Mouse (Mus musculus) liver, embryonic 16.5 days (tissue): Measurements from ENCODE around the gene Cnih4. TPM values are rescaled to one million over a fixed set of nuclear protein-coding genes. Genes with fewer than 3 reads are reported as not detected.

Source experiments
- ATAC-seq: fragments of 200-750 bp; cut with Nextera tagmentation; 2 replicates; pipeline ENCODE4 v1.8.0; 2017; ENCODE audit warnings: low read depth, mild to moderate bottlenecking, moderate number of reproducible peaks, moderate library complexity
- H3K27ac ChIP-seq: fragments of 300-500 bp; sonication (generic); 2 replicates; pipeline ENCODE4 v1.5.1; 2014; ENCODE audit warnings: mild to moderate bottlenecking, low read length
- H3K27me3 ChIP-seq: fragments of 300-500 bp; sonication (generic); 2 replicates; pipeline ENCODE4 v1.6.1; 2014; ENCODE audit warnings: low read depth, low read length, mixed read lengths; ENCODE audit not compliant: control insufficient read depth, insufficient read depth
- H3K36me3 ChIP-seq: fragments of 300-500 bp; sonication (generic); 2 replicates; pipeline ENCODE4 v1.6.1; 2014; ENCODE audit warnings: mild to moderate bottlenecking; ENCODE audit not compliant: control insufficient read depth, insufficient read depth
- H3K4me1 ChIP-seq: fragments of 300-500 bp; sonication (generic); 2 replicates; pipeline ENCODE4 v1.6.1; 2014; ENCODE audit warnings: low read depth, low read length, mixed read lengths; ENCODE audit not compliant: control insufficient read depth
- H3K4me2 ChIP-seq: fragments of 300-500 bp; sonication (generic); 2 replicates; pipeline ENCODE4 v1.6.1; 2014; ENCODE audit warnings: low read depth, low read length, mixed read lengths
- H3K4me3 ChIP-seq: fragments of 300-500 bp; sonication (generic); 2 replicates; pipeline ENCODE4 v1.5.1; 2014; ENCODE audit warnings: low read depth, mild to moderate bottlenecking, low read length
- H3K9ac ChIP-seq: fragments of 300-500 bp; sonication (generic); 2 replicates; pipeline ENCODE4 v1.6.1; 2014; ENCODE audit warnings: low read depth, low read length
- H3K9me3 ChIP-seq: fragments of 300-500 bp; sonication (generic); replicated peaks from 2 replicates; pipeline ENCODE4 v1.6.1; 2016; ENCODE audit warnings: low read length; ENCODE audit not compliant: control insufficient read depth
- WGBS: fragments of 180-500 bp; shearing (Covaris S2); extraction: QIAGEN DNeasy Blood & Tissue Kit; methylation state at CpG from one replicate; pipeline ENCODE4 v1.1.7; 2014; ENCODE audit not compliant: insufficient replicate concordance; 5-methylcytosine and 5-hydroxymethylcytosine counted together
- polyA plus RNA-seq: library from polyadenylated mRNA; unstranded; fragments of >200 nt; fragmentation: Nextera tagmentation; extraction: Ambion mirVana; gene quantifications from 2 replicates; pipeline ENCODE4 v1.2.1, GENCODE M21; 2015

The Cnih4 gene
- polyA plus RNA-seq, 1 experiment from 2014 or later, result 45.5 TPM

DNA sequence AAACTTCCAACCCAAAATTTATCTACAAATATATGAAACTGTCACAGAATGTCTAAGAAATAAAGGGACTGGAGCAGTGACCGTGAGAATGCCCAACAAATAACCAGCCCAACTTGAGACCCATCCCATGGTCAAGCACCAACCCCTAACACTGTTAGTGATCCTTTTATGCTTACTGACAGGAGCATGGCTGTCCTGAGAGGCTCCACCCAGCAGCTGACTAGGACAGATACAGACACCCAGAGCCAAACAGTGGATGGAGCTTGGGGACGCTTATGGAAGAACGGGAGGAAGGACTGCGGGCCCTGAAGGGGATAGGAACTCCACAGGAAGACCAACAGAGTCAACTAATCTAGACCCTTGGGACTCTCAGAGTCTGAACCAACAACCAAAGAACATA, 44.4 kb downstream of the Cnih4 start:
- 0 out of 2 replicates have a peak, but pooled peaks have one; percentile 30 for ATAC-seq
- 46% methylated on average over 4 of the region's 4 CpGs for WGBS
- no peak overlapping the region for H3K27ac ChIP-seq
- peaks cover 4% of the 10 kb centered on the region; the same call in 1 of the 2 replicates for H3K4me1 ChIP-seq
- no peaks in the 10 kb centered on the region for H3K9me3 ChIP-seq
- H3K4me2 ChIP-seq, result no peak overlapping the region
- H3K4me3 ChIP-seq, result no peak overlapping the region
- H3K36me3 ChIP-seq, result peaks cover 86% of the 10 kb centered on the region
- H3K9ac ChIP-seq, result no peak overlapping the region
- no peaks in the 10 kb centered on the region for H3K27me3 ChIP-seq

- no peaks in the 10 kb centered on the region for H3K27me3 ChIP-seq
- ATAC-seq, result no peak
Measured at GRCm38 (mm10) chr1:181199446-181199845, 55.0 kb downstream of the Cnih4 start.

GRCm38 (mm10) chr1:181210147-181210546, 65.7 kb downstream of the Cnih4 start:
- no peak for ATAC-seq
- H3K9ac ChIP-seq, result peak overlapping the region; percentile 100
- peak overlapping the region; percentile 66 for H3K4me2 ChIP-seq
- peak overlapping the region; percentile 98 for H3K4me3 ChIP-seq
- H3K27ac ChIP-seq, result peak overlapping the region; percentile 99
- H3K36me3 ChIP-seq, result peaks cover 30% of the 10 kb centered on the region
- no peaks in the 10 kb centered on the region for H3K27me3 ChIP-seq
- no peaks in the 10 kb centered on the region for H3K9me3 ChIP-seq
- WGBS, result 3% methylated on average over 4 of the region's 4 CpGs
- H3K4me1 ChIP-seq, result peaks cover 28% of the 10 kb centered on the region

More at GRCm38 (mm10) chr1:181199446-181199845, 55.0 kb downstream of the Cnih4 start:
- WGBS, result 90% methylated on average over 4 of the region's 4 CpGs
- H3K27ac ChIP-seq, result no peak overlapping the region
- H3K9me3 ChIP-seq, result no peaks in the 10 kb centered on the region
- H3K4me1 ChIP-seq, result no peaks in the 10 kb centered on the region
- peaks cover 85% of the 10 kb centered on the region for H3K36me3 ChIP-seq
- no peak overlapping the region for H3K4me3 ChIP-seq
- no peak overlapping the region for H3K9ac ChIP-seq
- no peak overlapping the region for H3K4me2 ChIP-seq

GRCm38 (mm10) chr1:181210601-181211402, 66.3 kb downstream of the Cnih4 start:
- H3K27ac ChIP-seq, result peak overlapping the region; percentile 99
- H3K4me1 ChIP-seq, result peaks cover 33% of the 10 kb centered on the region
- H3K9ac ChIP-seq, result peak overlapping the region; percentile 100
- H3K9me3 ChIP-seq, result no peaks in the 10 kb centered on the region
- H3K4me2 ChIP-seq, result peak overlapping the region; percentile 66
- peak overlapping the region; percentile 98 for H3K4me3 ChIP-seq
- H3K36me3 ChIP-seq, result peaks cover 23% of the 10 kb centered on the region
- WGBS, result under 1% methylated on average over 55 of the region's 56 CpGs
- peak; percentile 27 for ATAC-seq
- H3K27me3 ChIP-seq, result no peaks in the 10 kb centered on the region

- H3K9ac ChIP-seq, result peak overlapping the region; percentile 100
- H3K9me3 ChIP-seq, result no peaks in the 10 kb centered on the region
- no peaks in the 10 kb centered on the region for H3K27me3 ChIP-seq
- ATAC-seq, result peak; percentile 6
- WGBS, result 0% methylated on average over 22 of the region's 72 CpGs
- H3K36me3 ChIP-seq, result peaks cover 18% of the 10 kb centered on the region
- H3K4me2 ChIP-seq, result peak overlapping the region; percentile 66
- H3K4me3 ChIP-seq, result peak overlapping the region; percentile 98
- H3K27ac ChIP-seq, result peak overlapping the region; percentile 99
- H3K4me1 ChIP-seq, result peaks cover 35% of the 10 kb centered on the region
Measured at GRCm38 (mm10) chr1:181211403-181211919, 67.0 kb downstream of the Cnih4 start.

- H3K27me3 ChIP-seq, result no peaks in the 10 kb centered on the region
- H3K4me1 ChIP-seq, result peaks cover 39% of the 10 kb centered on the region
- no peaks in the 10 kb centered on the region for H3K9me3 ChIP-seq
- ATAC-seq, result peak; percentile 74
- peak within 1 kb of the TSS; percentile 100 for H3K9ac ChIP-seq
- under 1% methylated on average over 54 of the region's 54 CpGs for WGBS
- peaks cover 12% of the 10 kb centered on the region for H3K36me3 ChIP-seq
- peak within 1 kb of the TSS; percentile 99 for H3K27ac ChIP-seq
- peak within 1 kb of the TSS; percentile 92 for H3K4me2 ChIP-seq
- H3K4me3 ChIP-seq, result peak within 1 kb of the TSS; percentile 98
Measured at GRCm38 (mm10) chr1:181211920-181212633, 67.6 kb downstream of the Cnih4 start, which contains the start of gene Wdr26. Wdr26 (minus strand) TSS chr1:181212001.

DNA sequence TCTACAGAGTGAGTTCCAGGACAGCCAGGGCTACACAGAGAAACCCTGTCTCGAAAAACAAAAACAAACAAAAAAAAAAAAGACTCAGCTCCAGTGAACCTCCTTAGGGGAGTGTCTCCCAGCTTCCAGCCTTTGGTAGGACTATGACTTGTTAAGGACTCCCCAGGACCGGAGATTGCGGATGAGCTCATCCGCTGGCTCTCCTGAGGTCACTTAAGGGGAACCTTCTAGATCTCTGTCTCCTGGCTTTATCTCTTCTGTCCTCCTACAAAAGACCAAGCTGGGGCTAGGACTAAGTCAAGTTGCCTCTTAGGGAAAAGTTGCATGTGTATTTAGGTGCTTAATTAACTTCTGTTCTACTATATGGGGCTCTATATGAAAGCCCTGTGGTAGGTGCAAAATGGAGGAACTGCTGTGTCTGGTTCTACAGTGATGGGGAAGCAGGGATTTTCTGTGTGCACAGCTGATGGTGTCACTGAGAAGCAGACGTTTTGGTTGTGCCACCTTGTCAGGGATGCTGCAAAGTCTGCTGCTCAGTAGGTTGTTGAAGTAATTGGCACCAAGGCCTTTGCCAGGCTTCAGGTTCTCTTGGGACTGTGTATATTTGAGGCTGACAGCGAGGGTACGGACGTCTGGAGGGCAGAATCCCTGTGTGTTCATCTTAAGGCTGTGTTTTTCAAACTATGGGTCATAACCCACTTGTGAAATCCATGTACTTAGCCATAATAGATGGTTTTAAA, 70.0 kb downstream of the Cnih4 start:
- H3K27ac ChIP-seq, result peak overlapping the region; percentile 99
- peaks cover 42% of the 10 kb centered on the region for H3K4me1 ChIP-seq
- H3K36me3 ChIP-seq, result no peaks in the 10 kb centered on the region
- H3K9ac ChIP-seq, result peak overlapping the region; percentile 23
- no peak overlapping the region for H3K4me3 ChIP-seq
- 84% methylated on average over 8 of the region's 8 CpGs for WGBS
- ATAC-seq, result no peak
- peak overlapping the region; percentile 92 for H3K4me2 ChIP-seq
- no peaks in the 10 kb centered on the region for H3K9me3 ChIP-seq
- H3K27me3 ChIP-seq, result no peaks in the 10 kb centered on the region

DNA sequence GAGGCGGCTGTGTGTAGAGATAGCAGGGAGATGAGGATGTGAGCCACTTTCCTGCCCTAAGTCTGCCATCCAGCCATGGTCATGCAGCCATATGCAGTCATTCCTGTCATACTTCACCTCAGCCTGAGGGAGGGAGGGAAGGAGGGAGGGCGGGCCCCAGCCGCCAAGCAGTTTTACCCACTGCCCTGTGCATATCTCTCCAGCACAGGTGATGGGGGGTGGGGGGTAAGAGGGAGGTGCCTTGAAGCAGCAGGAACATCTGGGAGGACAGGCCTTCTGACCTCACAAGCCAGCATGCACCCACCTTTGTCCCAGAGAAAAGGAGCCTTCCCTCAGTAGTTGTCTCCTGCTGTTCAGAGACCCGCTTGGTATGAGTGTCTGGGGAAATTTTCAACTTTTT, 71.8 kb downstream of the Cnih4 start:
- H3K9me3 ChIP-seq, result no peaks in the 10 kb centered on the region
- peaks cover 41% of the 10 kb centered on the region for H3K4me1 ChIP-seq
- peak overlapping the region; percentile 99 for H3K27ac ChIP-seq
- H3K9ac ChIP-seq, result peak overlapping the region; percentile 69
- no peaks in the 10 kb centered on the region for H3K27me3 ChIP-seq
- peak overlapping the region; percentile 63 for H3K4me2 ChIP-seq
- H3K36me3 ChIP-seq, result no peaks in the 10 kb centered on the region
- H3K4me3 ChIP-seq, result peak overlapping the region; percentile 50
- 39% methylated on average over 4 of the region's 4 CpGs for WGBS
- peak; percentile 91 for ATAC-seq
